Mouse (Mus musculus): ENCODE data around the gene Sycp3. TPM values are rescaled to one million over a fixed set of nuclear protein-coding genes. Genes with fewer than 3 reads are reported as not detected.
"Not testable (repeated sequence)": the region's sequence is repeated elsewhere in the genome, so short reads cannot be mapped to it uniquely, and the experiment has no call there.

The Sycp3 gene
- total RNA-seq (2021): under 1 TPM; 0.59 to 0.84 TPM

- intact Hi-C loops (cut with DNase I): no loop called here
- DNase-seq (ENCODE audit: low spot score in 2 of 2): no peak
These were observed at the start of gene Sycp3 for GRCm38 (mm10) chr10:88459502-88459992. Sycp3 (plus strand) TSS chr10:88459569.

GRCm38 (mm10) chr10:88409751-88410150 lies 49.6 kb upstream of the Sycp3 start:
- DNase-seq (ENCODE audit: low spot score in 2 of 2): no peak
- intact Hi-C loops (cut with DNase I): no loop called here

- intact Hi-C loops (cut with DNase I): no loop called here
- no peak for DNase-seq (ENCODE audit: low spot score in 2 of 2)
These were observed 46.9 kb upstream of the Sycp3 start for GRCm38 (mm10) chr10:88412290-88412995.

GRCm38 (mm10) chr10:88417686-88418085 lies 41.7 kb upstream of the Sycp3 start:
- no peak for DNase-seq (ENCODE audit: low spot score in 2 of 2)
- intact Hi-C loops (cut with DNase I): no loop called here

- no peak for DNase-seq (ENCODE audit: low spot score in 2 of 2)
- intact Hi-C loops (cut with DNase I): no loop called here
These were observed 39.2 kb upstream of the Sycp3 start for GRCm38 (mm10) chr10:88420141-88420541.

GRCm38 (mm10) chr10:88420655-88421435 lies 38.5 kb upstream of the Sycp3 start:
- intact Hi-C loops (cut with DNase I): no loop called here
- no peak for DNase-seq (ENCODE audit: low spot score in 2 of 2)

GRCm38 (mm10) chr10:88426158-88426816 lies 33.1 kb upstream of the Sycp3 start:
- DNase-seq (ENCODE audit: low spot score in 2 of 2): peak in 1 of 2 experiments; percentile 37
- intact Hi-C loops (cut with DNase I): loop anchor here (1.0 kb wide), 1 partner anchor 47 kb away; the partner anchor contains the start of genes Dram1 and Gnptab

GRCm38 (mm10) chr10:88426896-88427295 lies 32.5 kb upstream of the Sycp3 start:
- DNase-seq (ENCODE audit: low spot score in 2 of 2): no peak
- intact Hi-C loops (cut with DNase I): loop anchor here (1.0 kb wide), 1 partner anchor 48 kb away; the partner anchor contains the start of genes Dram1 and Gnptab

GRCm38 (mm10) chr10:88427998-88428397 lies 31.4 kb upstream of the Sycp3 start:
- intact Hi-C loops (cut with DNase I): no loop called here
- DNase-seq (ENCODE audit: low spot score in 2 of 2): no peak

- no peak for DNase-seq (ENCODE audit: low spot score in 2 of 2)
- intact Hi-C loops (cut with DNase I): loop anchor here (10.0 kb wide), 1 partner anchor 294 kb away; the partner anchor contains the start of gene Arl1
These were observed 18.1 kb upstream of the Sycp3 start for GRCm38 (mm10) chr10:88441224-88441623.

- intact Hi-C loops (cut with DNase I): no loop called here
- DNase-seq (ENCODE audit: low spot score in 2 of 2): peak in 1 of 2 experiments; percentile 22
These were observed 8.1 kb upstream of the Sycp3 start for GRCm38 (mm10) chr10:88451221-88451620.

- DNase-seq (ENCODE audit: low spot score in 2 of 2): no peak
- intact Hi-C loops (cut with DNase I): no loop called here
These were observed 7.4 kb upstream of the Sycp3 start for GRCm38 (mm10) chr10:88451990-88452389.

- no peak for DNase-seq (ENCODE audit: low spot score in 2 of 2)
- intact Hi-C loops (cut with DNase I): no loop called here
These were observed 1.6 kb upstream of the Sycp3 start for GRCm38 (mm10) chr10:88457816-88458215.

- intact Hi-C loops (cut with DNase I): no loop called here
- DNase-seq (ENCODE audit: low spot score in 2 of 2): no peak
These were observed 902 bp downstream of the Sycp3 start for GRCm38 (mm10) chr10:88460122-88460820.

- intact Hi-C loops (cut with DNase I): not testable (repeated sequence)
These were observed 23.5 kb downstream of the Sycp3 start for GRCm38 (mm10) chr10:88482866-88483265.

GRCm38 (mm10) chr10:88488629-88489028 lies 29.3 kb downstream of the Sycp3 start:
- no peak for DNase-seq (ENCODE audit: low spot score in 2 of 2)
- intact Hi-C loops (cut with DNase I): no loop called here

More at GRCm38 (mm10) chr10:88482866-88483265, 23.5 kb downstream of the Sycp3 start:
- DNase-seq (ENCODE audit: low spot score in 2 of 2): not testable (repeated sequence)

- intact Hi-C loops (cut with DNase I): no loop called here
- DNase-seq (ENCODE audit: low spot score in 2 of 2): no peak
These were observed 32.3 kb downstream of the Sycp3 start for GRCm38 (mm10) chr10:88491632-88492031.

- intact Hi-C loops (cut with DNase I): no loop called here
- DNase-seq (ENCODE audit: low spot score in 2 of 2): no peak
These were observed 33.3 kb downstream of the Sycp3 start for GRCm38 (mm10) chr10:88492658-88493057.

GRCm38 (mm10) chr10:88494959-88495587 lies 35.7 kb downstream of the Sycp3 start:
- DNase-seq (ENCODE audit: low spot score in 2 of 2): no peak
- intact Hi-C loops (cut with DNase I): no loop called here
